Mouse (Mus musculus): ENCODE measurements around the gene Afg3l1.

GRCm38 (mm10) chr8:123497699-123498098 lies 20.0 kb downstream of the Afg3l1 start:
- TF ChIP-seq POLR2A (IDR thresholded peaks at IDR 0.05; ENCODE audit: borderline replicate concordance, extremely low read depth, low read depth, low read length) (no peak), CTCF (IDR thresholded peaks at IDR 0.05; ENCODE audit: insufficient read depth, low read length) (no peak)

Measured in lung, adult 2 months (tissue).